7 mouse cellular contexts compared by ENCODE assay signal in genomic region chr17:71001067-71001466, GRCm38 (mm10). TPM values are rescaled to one million over a fixed set of nuclear protein-coding genes. Genes with fewer than 3 reads are reported as not detected.
DNase-seq lines count a peak whose midpoint lies in the region; ATAC-seq and TF ChIP-seq lines count a peak whose summit lies in the region.

No protein-coding gene starts in this region.

- H3K36me3 ChIP-seq in lung, embryonic 14.5 days (ENCODE audit: insufficient read depth): peaks cover 11% of the 10 kb centered on the region
- H3K36me3 ChIP-seq in embryonic facial prominence, embryonic 13.5 days: peaks cover 6% of the 10 kb centered on the region
- H3K36me3 ChIP-seq in intestine, embryonic 15.5 days: 0 out of 2 replicates have a peak, but pooled peaks cover 4% of the 10 kb centered on the region
- H3K36me3 ChIP-seq in neural tube, embryonic 13.5 days: peaks cover 4% of the 10 kb centered on the region

- ATAC-seq in lung, embryonic 14.5 days (ENCODE audit: insufficient read depth): no peak
- ATAC-seq in embryonic facial prominence, embryonic 13.5 days (ENCODE audit: insufficient number of reproducible peaks, insufficient read depth, low FRiP score, low TSS enrichment, low read depth): no peak
- ATAC-seq in intestine, embryonic 15.5 days: no peak
- ATAC-seq in neural tube, embryonic 13.5 days (ENCODE audit: low read depth): no peak

- peak overlapping the region; percentile 89 for H3K4me3 ChIP-seq in lung, embryonic 14.5 days (ENCODE audit: low read depth, low read length)
- H3K4me3 ChIP-seq in embryonic facial prominence, embryonic 13.5 days: peak overlapping the region; percentile 81
- H3K4me3 ChIP-seq in intestine, embryonic 15.5 days (replicated peaks): peak overlapping the region; percentile 91
- H3K4me3 ChIP-seq in neural tube, embryonic 13.5 days: peak overlapping the region; percentile 91

- peak overlapping the region; percentile 98 for H3K9ac ChIP-seq in lung, embryonic 14.5 days
- peak overlapping the region; percentile 98 for H3K9ac ChIP-seq in embryonic facial prominence, embryonic 13.5 days
- H3K9ac ChIP-seq in intestine, embryonic 15.5 days: peak overlapping the region; percentile 98
- H3K9ac ChIP-seq in neural tube, embryonic 13.5 days: peak overlapping the region; percentile 80

- no peak for TF ChIP-seq CTCF in lung, embryonic 14.5 days (IDR thresholded peaks at IDR 0.05; ENCODE audit: low read depth)

- H3K4me1 ChIP-seq in lung, embryonic 14.5 days (ENCODE audit: insufficient read depth): peaks cover 18% of the 10 kb centered on the region
- peaks cover 37% of the 10 kb centered on the region for H3K4me1 ChIP-seq in embryonic facial prominence, embryonic 13.5 days
- peaks cover 18% of the 10 kb centered on the region for H3K4me1 ChIP-seq in intestine, embryonic 15.5 days (replicated peaks)
- H3K4me1 ChIP-seq in neural tube, embryonic 13.5 days (replicated peaks): peaks cover 28% of the 10 kb centered on the region

- H3K4me2 ChIP-seq in lung, embryonic 14.5 days: peak overlapping the region; percentile 63
- H3K4me2 ChIP-seq in embryonic facial prominence, embryonic 13.5 days: peak overlapping the region; percentile 70
- peak overlapping the region; percentile 60 for H3K4me2 ChIP-seq in intestine, embryonic 15.5 days (replicated peaks)
- H3K4me2 ChIP-seq in neural tube, embryonic 13.5 days: peak overlapping the region; percentile 79

- WGBS in lung, embryonic 14.5 days: 5% methylated on average over 6 of the region's 6 CpGs
- 7% methylated on average over 6 of the region's 6 CpGs for WGBS in embryonic facial prominence, embryonic 13.5 days
- 6% methylated on average over 6 of the region's 6 CpGs for WGBS in intestine, embryonic 15.5 days
- WGBS in neural tube, embryonic 13.5 days: 18% methylated on average over 6 of the region's 6 CpGs

- DNase-seq in lung, embryonic 14.5 days: peak; percentile 59
- DNase-seq in lung, postnatal 4 days: no peak
- DNase-seq in adrenal gland, postnatal 36 days: no peak
- no peak for DNase-seq in layer of hippocampus, postnatal 25 days (ENCODE audit: extremely low spot score in 1 of 2, low spot score in 1 of 2)

- no peaks in the 10 kb centered on the region for H3K27me3 ChIP-seq in lung, embryonic 14.5 days (ENCODE audit: insufficient read depth, low read length)
- no peaks in the 10 kb centered on the region for H3K27me3 ChIP-seq in embryonic facial prominence, embryonic 13.5 days
- H3K27me3 ChIP-seq in intestine, embryonic 15.5 days (replicated peaks): no peaks in the 10 kb centered on the region
- no peaks in the 10 kb centered on the region for H3K27me3 ChIP-seq in neural tube, embryonic 13.5 days

- H3K27ac ChIP-seq in lung, embryonic 14.5 days (ENCODE audit: low read depth): peak overlapping the region; percentile 100
- peak overlapping the region; percentile 100 for H3K27ac ChIP-seq in embryonic facial prominence, embryonic 13.5 days
- H3K27ac ChIP-seq in intestine, embryonic 15.5 days: peak overlapping the region; percentile 100; the same call in 1 of the 2 replicates
- no peak overlapping the region for H3K27ac ChIP-seq in neural tube, embryonic 13.5 days (replicated peaks)

- no peaks in the 10 kb centered on the region for H3K9me3 ChIP-seq in lung, embryonic 14.5 days (ENCODE audit: low read depth, low read length)
- H3K9me3 ChIP-seq in embryonic facial prominence, embryonic 13.5 days: 0 out of 2 replicates have a peak, but pooled peaks cover 3% of the 10 kb centered on the region
- no peaks in the 10 kb centered on the region for H3K9me3 ChIP-seq in intestine, embryonic 15.5 days
- no peaks in the 10 kb centered on the region for H3K9me3 ChIP-seq in neural tube, embryonic 13.5 days

RNA-seq across cellular contexts. Expression of gene Myom1, which starts 1.4 kb away (rescaled TPM):
- 5.7 and 7.6 TPM in 2 replicates for polyA plus RNA-seq in lung, embryonic 14.5 days (2014; fragmentation: Nextera tagmentation; extraction: Ambion mirVana)
- polyA plus RNA-seq in embryonic facial prominence, embryonic 13.5 days (2015; fragmentation: Nextera tagmentation; extraction: Ambion mirVana): 5.5 and 5.6 TPM in 2 replicates
- 11.1 and 12.6 TPM in 2 replicates for polyA plus RNA-seq in intestine, embryonic 15.5 days (2015; fragmentation: Nextera tagmentation; extraction: Ambion mirVana)
- 1.7 and 2.8 TPM in 2 replicates for polyA plus RNA-seq in neural tube, embryonic 13.5 days (2015; fragmentation: Nextera tagmentation; extraction: Ambion mirVana)
- total RNA-seq in adrenal gland, postnatal 36 days (2021): 1 to 10 TPM; 2.0 to 4.2 TPM
- 1 to 10 TPM; 1.9 to 3.3 TPM for total RNA-seq in layer of hippocampus, postnatal 25 days (2021)

RNA-seq across cellular contexts. Expression of gene Myl12a, which starts 1.6 kb away (rescaled TPM):
- polyA plus RNA-seq in lung, embryonic 14.5 days (2014; fragmentation: Nextera tagmentation; extraction: Ambion mirVana): 637 and 655 TPM in 2 replicates
- 583 and 585 TPM in 2 replicates for polyA plus RNA-seq in embryonic facial prominence, embryonic 13.5 days (2015; fragmentation: Nextera tagmentation; extraction: Ambion mirVana)
- 490 and 556 TPM in 2 replicates for polyA plus RNA-seq in intestine, embryonic 15.5 days (2015; fragmentation: Nextera tagmentation; extraction: Ambion mirVana)
- 171 and 203 TPM in 2 replicates for polyA plus RNA-seq in neural tube, embryonic 13.5 days (2015; fragmentation: Nextera tagmentation; extraction: Ambion mirVana)
- 100 to 1,000 TPM; 295 to 326 TPM for total RNA-seq in adrenal gland, postnatal 36 days (2021)
- total RNA-seq in layer of hippocampus, postnatal 25 days (2021): 10 to 100 TPM; 36.2 to 42.4 TPM
